Mouse (Mus musculus): Measurements from ENCODE around the gene Nt5m. TPM values are rescaled to one million over a fixed set of nuclear protein-coding genes. Genes with fewer than 3 reads are reported as not detected.

The Nt5m gene
- polyA plus RNA-seq, 1 experiment: 30.8 TPM

- Histone ChIP-seq H3K36me3 (ENCODE audit: control insufficient read depth, insufficient read depth) (no peaks in the 10 kb centered on the region), H3K4me3 (no peak overlapping the region), H3K4me2 (ENCODE audit: low read depth) (no peak overlapping the region), H3K27me3 (ENCODE audit: control insufficient read depth, insufficient read depth, insufficient read length) (peaks cover 7% of the 10 kb centered on the region), H3K79me2 (ENCODE audit: control insufficient read depth, insufficient read depth) (no peaks in the 10 kb centered on the region), H3ac (ENCODE audit: control insufficient read depth, insufficient read length) (no peak overlapping the region)
- no peak for TF ChIP-seq TCF3 (IDR thresholded peaks at IDR 0.05; ENCODE audit: insufficient read length, low read depth)
- TF ChIP-seq USF1 (IDR thresholded peaks at IDR 0.05; ENCODE audit: low read depth): no peak
Observed at GRCm38 (mm10) chr11:59908446-59908845, 69.2 kb downstream of the Nt5m start.

- TF ChIP-seq TCF3 (IDR thresholded peaks at IDR 0.05; ENCODE audit: insufficient read length, low read depth) (no peak), E2F4 (IDR thresholded peaks at IDR 0.05; ENCODE audit: insufficient read depth) (no peak), POLR2AphosphoS2 (IDR thresholded peaks at IDR 0.05; ENCODE audit: insufficient read length, low read depth) (no peak), CEBPB (IDR thresholded peaks at IDR 0.05; ENCODE audit: insufficient read depth, poor library complexity, severe bottlenecking) (no peak), MYOD1 (IDR thresholded peaks at IDR 0.05; ENCODE audit: control insufficient read depth in 1 of 3, insufficient read length in 2 of 3, low read depth in 2 of 3) (no peak), USF1 (IDR thresholded peaks at IDR 0.05; ENCODE audit: low read depth) (no peak), SRF (IDR thresholded peaks at IDR 0.05; ENCODE audit: control insufficient read depth, insufficient read length, low read depth) (no peak), MYOG (IDR thresholded peaks at IDR 0.05; ENCODE audit: control insufficient read depth in 1 of 3, insufficient read depth in 1 of 3, insufficient read length in 2 of 3, low read depth in 2 of 3) (no peak), POLR2A (IDR thresholded peaks at IDR 0.05; ENCODE audit: insufficient read length, low read depth) (no peak), REST (IDR thresholded peaks at IDR 0.05; ENCODE audit: insufficient read depth, insufficient read length) (no peak)
- peaks cover 11% of the 10 kb centered on the region for H3K27me3 ChIP-seq (ENCODE audit: control insufficient read depth, insufficient read depth, insufficient read length)
- no peak overlapping the region for H3K4me2 ChIP-seq (ENCODE audit: low read depth)
- no peaks in the 10 kb centered on the region for H3K79me2 ChIP-seq (ENCODE audit: control insufficient read depth, insufficient read depth)
- H3K36me3 ChIP-seq (ENCODE audit: control insufficient read depth, insufficient read depth): no peaks in the 10 kb centered on the region
- no peak overlapping the region for H3ac ChIP-seq (ENCODE audit: control insufficient read depth, insufficient read length)
- no peak overlapping the region for H3K4me3 ChIP-seq
Observed at GRCm38 (mm10) chr11:59910586-59910985, 71.3 kb downstream of the Nt5m start.

GRCm38 (mm10) chr11:59911523-59911922 lies 72.3 kb downstream of the Nt5m start:
- Histone ChIP-seq H3K79me2 (ENCODE audit: control insufficient read depth, insufficient read depth) (no peaks in the 10 kb centered on the region), H3K4me2 (ENCODE audit: low read depth) (no peak overlapping the region), H3K4me3 (no peak overlapping the region), H3K27me3 (ENCODE audit: control insufficient read depth, insufficient read depth, insufficient read length) (peaks cover 11% of the 10 kb centered on the region), H3K36me3 (ENCODE audit: control insufficient read depth, insufficient read depth) (no peaks in the 10 kb centered on the region), H3ac (ENCODE audit: control insufficient read depth, insufficient read length) (no peak overlapping the region)
- no peak for TF ChIP-seq E2F4 (IDR thresholded peaks at IDR 0.05; ENCODE audit: insufficient read depth)
- peak in 2 of 3 experiments; percentile 63 for TF ChIP-seq MYOG (IDR thresholded peaks at IDR 0.05; ENCODE audit: control insufficient read depth in 1 of 3, insufficient read depth in 1 of 3, insufficient read length in 2 of 3, low read depth in 2 of 3)
- peak in 1 of 3 experiments; percentile 59 for TF ChIP-seq MYOD1 (IDR thresholded peaks at IDR 0.05; ENCODE audit: control insufficient read depth in 1 of 3, insufficient read length in 2 of 3, low read depth in 2 of 3)

- H3K4me3 ChIP-seq: no peak overlapping the region
- peaks cover 7% of the 10 kb centered on the region for H3K27me3 ChIP-seq (ENCODE audit: control insufficient read depth, insufficient read depth, insufficient read length)
- H3ac ChIP-seq (ENCODE audit: control insufficient read depth, insufficient read length): no peak overlapping the region
- no peak overlapping the region for H3K4me2 ChIP-seq (ENCODE audit: low read depth)
- H3K36me3 ChIP-seq (ENCODE audit: control insufficient read depth, insufficient read depth): no peaks in the 10 kb centered on the region
- TF ChIP-seq MAX (IDR thresholded peaks at IDR 0.05; ENCODE audit: low read depth): no peak
- H3K79me2 ChIP-seq (ENCODE audit: control insufficient read depth, insufficient read depth): no peaks in the 10 kb centered on the region
Observed at GRCm38 (mm10) chr11:59913702-59914101, 74.5 kb downstream of the Nt5m start.

GRCm38 (mm10) chr11:59918014-59918413 lies 78.8 kb downstream of the Nt5m start:
- H3ac ChIP-seq (ENCODE audit: control insufficient read depth, insufficient read length): no peak overlapping the region
- H3K36me3 ChIP-seq (ENCODE audit: control insufficient read depth, insufficient read depth): no peaks in the 10 kb centered on the region
- no peak for TF ChIP-seq USF1 (IDR thresholded peaks at IDR 0.05; ENCODE audit: low read depth)
- no peak for TF ChIP-seq MYOG (IDR thresholded peaks at IDR 0.05; ENCODE audit: control insufficient read depth in 1 of 3, insufficient read depth in 1 of 3, insufficient read length in 2 of 3, low read depth in 2 of 3)
- TF ChIP-seq TCF3 (IDR thresholded peaks at IDR 0.05; ENCODE audit: insufficient read length, low read depth): no peak
- no peak for TF ChIP-seq REST (IDR thresholded peaks at IDR 0.05; ENCODE audit: insufficient read depth, insufficient read length)
- no peak for TF ChIP-seq MAX (IDR thresholded peaks at IDR 0.05; ENCODE audit: low read depth)
- TF ChIP-seq MYOD1 (IDR thresholded peaks at IDR 0.05; ENCODE audit: control insufficient read depth in 1 of 3, insufficient read length in 2 of 3, low read depth in 2 of 3): no peak
- no peak for TF ChIP-seq E2F4 (IDR thresholded peaks at IDR 0.05; ENCODE audit: insufficient read depth)
- no peak for TF ChIP-seq SRF (IDR thresholded peaks at IDR 0.05; ENCODE audit: control insufficient read depth, insufficient read length, low read depth)
- no peak for TF ChIP-seq CEBPB (IDR thresholded peaks at IDR 0.05; ENCODE audit: insufficient read depth, poor library complexity, severe bottlenecking)
- TF ChIP-seq POLR2A (IDR thresholded peaks at IDR 0.05; ENCODE audit: insufficient read length, low read depth): no peak
- no peak for TF ChIP-seq POLR2AphosphoS2 (IDR thresholded peaks at IDR 0.05; ENCODE audit: insufficient read length, low read depth)
- no peak for TF ChIP-seq TCF12 (IDR thresholded peaks at IDR 0.05; ENCODE audit: insufficient read depth, poor library complexity, severe bottlenecking)
- peaks cover 8% of the 10 kb centered on the region for H3K27me3 ChIP-seq (ENCODE audit: control insufficient read depth, insufficient read depth, insufficient read length)
- no peak overlapping the region for H3K4me2 ChIP-seq (ENCODE audit: low read depth)
- no peaks in the 10 kb centered on the region for H3K79me2 ChIP-seq (ENCODE audit: control insufficient read depth, insufficient read depth)
- H3K4me3 ChIP-seq: no peak overlapping the region

- Histone ChIP-seq H3K4me2 (ENCODE audit: low read depth) (no peak overlapping the region), H3ac (ENCODE audit: control insufficient read depth, insufficient read length) (no peak overlapping the region), H3K27me3 (ENCODE audit: control insufficient read depth, insufficient read depth, insufficient read length) (peaks cover 8% of the 10 kb centered on the region), H3K4me3 (no peak overlapping the region), H3K36me3 (ENCODE audit: control insufficient read depth, insufficient read depth) (no peaks in the 10 kb centered on the region), H3K79me2 (ENCODE audit: control insufficient read depth, insufficient read depth) (no peaks in the 10 kb centered on the region)
- TF ChIP-seq REST (IDR thresholded peaks at IDR 0.05; ENCODE audit: insufficient read depth, insufficient read length) (no peak), CEBPB (IDR thresholded peaks at IDR 0.05; ENCODE audit: insufficient read depth, poor library complexity, severe bottlenecking) (no peak), USF1 (IDR thresholded peaks at IDR 0.05; ENCODE audit: low read depth) (no peak), MYOD1 (IDR thresholded peaks at IDR 0.05; ENCODE audit: control insufficient read depth in 1 of 3, insufficient read length in 2 of 3, low read depth in 2 of 3) (no peak), MAX (IDR thresholded peaks at IDR 0.05; ENCODE audit: low read depth) (no peak), TCF12 (IDR thresholded peaks at IDR 0.05; ENCODE audit: insufficient read depth, poor library complexity, severe bottlenecking) (no peak)
Observed at GRCm38 (mm10) chr11:59919401-59919800, 80.2 kb downstream of the Nt5m start.
